Mouse (Mus musculus) ES-CJ7 (cell line): ENCODE results near the gene Cmip.

Experiments
- DNase-seq: peaks from one replicate; pipeline ENCODE4 v3.0.0; 2011; ENCODE audit warnings: low read depth, low spot score

Cmip gene

DNA sequence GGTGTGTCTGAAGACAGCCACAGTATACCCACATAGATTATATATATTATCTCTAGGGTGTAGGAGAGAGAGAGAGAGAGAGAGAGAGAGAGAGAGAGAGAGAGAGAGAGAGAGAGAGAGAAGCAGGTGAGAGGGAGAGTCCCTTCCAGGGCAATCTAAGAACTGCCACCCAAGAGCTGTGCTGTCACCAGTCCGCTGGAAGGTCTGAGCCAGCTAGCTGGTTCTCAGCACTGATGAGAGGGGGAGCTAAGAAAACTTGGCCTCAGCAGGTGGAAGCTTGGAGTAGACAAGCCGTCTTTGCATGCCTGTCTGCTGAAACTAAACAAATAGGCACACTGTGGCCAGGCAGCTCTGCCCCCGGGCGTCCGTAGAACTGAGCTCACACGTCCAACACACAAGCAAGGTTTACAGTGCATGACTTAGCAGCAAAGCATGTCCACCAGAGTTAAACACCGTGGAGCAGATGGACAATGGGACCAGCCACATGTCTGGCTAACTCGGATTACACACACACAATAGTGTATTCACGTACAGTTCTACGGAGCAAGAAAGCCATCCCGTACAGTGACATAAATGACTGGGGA lies 205.9 kb downstream of the Cmip start:
- DNase-seq = no peak

DNA sequence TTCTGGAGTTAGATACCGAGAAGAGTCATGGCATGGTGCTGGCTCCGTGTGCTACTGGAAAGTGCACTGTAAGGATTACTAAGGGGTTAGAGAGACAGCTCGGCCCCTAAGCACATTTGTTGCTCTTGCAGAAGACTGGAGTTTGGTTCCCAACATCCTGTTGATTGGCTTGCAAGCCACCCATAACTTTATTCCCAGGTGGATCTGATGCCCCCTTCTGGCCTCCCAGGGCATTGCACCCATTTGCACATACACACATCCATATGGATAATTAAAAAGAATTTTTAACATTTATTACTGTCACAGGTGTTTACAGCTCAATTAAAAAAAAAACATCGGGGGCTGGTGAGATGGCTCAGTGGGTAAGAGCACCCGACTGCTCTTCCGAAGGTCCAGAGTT lies 207.7 kb downstream of the Cmip start:
- DNase-seq = no peak

DNA sequence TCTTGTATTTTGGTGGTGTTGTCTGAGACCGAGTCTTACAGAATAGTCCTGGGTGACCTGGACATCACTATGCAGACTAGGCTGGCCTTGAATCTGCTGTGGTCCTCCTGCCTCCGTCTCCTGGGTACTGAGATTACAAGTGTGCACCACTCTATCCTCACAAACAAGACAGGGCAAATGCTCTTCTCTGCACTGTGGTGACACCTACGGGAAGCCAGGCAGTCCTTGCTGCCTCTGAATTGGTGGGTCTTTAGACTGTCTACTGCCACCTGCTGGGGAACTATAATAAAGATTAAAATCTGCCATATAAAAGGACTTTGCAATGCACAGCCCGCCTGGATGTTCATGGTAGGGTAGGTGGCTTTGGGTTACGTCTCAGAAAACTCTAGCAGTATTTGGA lies 208.4 kb downstream of the Cmip start:
- peak; percentile 92 for DNase-seq

DNA sequence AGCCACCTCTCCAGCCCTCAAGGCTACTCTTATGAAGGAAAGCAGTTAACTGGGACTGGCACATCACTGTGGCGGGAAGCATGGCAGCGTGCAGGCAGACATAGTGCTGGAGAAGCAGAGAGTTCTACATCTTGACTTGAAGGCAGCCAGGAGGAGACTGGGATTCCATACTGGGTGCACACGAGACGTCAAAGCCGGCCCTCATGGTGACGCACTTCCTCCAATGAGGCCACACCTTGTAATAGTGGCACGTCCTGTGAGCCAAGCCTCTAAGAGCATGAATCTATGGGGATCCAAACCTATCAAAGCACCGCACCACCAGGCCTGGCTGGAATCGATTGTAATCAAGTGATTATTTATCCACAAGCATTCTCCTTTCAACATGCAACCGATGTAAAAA lies 210.6 kb downstream of the Cmip start:
- DNase-seq = no peak

DNA sequence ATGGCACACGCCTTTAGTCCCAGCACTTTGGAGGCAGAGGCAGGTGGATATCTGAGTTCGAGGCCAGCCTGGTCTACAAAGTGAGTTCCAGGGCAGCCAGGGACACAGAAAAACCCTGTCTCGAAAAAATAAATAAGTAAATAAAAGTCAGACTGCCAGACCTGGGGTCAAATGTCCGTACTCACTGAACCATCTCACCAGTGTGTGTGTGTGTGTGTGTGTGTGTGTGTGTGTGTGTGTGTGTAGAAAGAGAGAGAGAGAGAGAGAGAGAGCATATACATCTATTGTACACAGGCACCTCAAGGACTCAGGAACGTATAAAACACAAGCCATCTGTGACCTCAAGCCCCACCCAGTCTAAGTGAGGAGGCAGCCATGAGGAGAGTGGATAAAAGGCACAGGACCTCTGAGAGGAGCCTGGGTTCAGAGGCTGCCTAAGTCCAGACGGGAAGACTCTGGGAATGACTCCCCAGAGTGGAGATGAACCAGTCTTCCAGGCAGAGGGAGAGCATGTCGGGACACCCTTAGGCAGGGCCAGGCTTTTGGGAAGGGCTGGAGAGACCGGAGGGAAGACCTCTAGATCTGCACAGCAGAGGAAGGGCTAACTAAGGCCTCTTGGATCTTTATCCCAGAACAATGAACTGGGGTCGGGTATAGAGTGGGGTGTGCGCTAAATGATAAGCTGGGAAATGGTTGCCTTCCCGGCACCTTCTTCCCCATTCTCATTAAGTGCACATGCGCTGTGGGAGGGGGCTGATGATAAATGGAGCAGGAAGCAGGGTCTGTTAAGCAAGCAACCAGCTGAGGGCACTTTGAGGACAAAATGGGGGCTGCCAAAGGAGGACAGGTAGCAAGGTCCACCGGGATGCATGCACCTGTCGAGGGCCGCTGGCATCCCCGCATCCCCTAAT lies 212.8 kb downstream of the Cmip start:
- no peak for DNase-seq

DNA sequence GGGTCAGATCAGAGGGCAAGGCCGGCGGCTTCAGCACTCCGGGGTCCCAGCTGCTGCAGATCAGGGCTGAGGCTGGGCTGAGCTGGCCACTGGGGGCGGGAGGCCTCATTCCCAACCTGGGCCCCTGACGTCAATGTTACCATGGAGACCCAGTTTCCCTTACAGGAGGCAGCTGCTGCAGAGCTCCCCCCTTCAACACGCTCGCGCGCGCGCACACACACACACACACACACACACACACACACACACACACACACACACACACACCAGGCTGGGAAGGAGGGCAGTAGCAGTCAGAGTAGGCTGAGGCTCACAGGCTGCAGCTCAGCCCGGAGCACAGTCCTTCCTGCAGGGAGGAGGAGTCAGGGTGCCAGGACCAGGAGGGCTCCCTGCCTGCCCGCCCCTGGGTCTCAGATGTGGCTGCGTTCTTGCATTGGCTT lies 213.5 kb downstream of the Cmip start:
- peak; percentile 69 for DNase-seq

- peak; percentile 78 for DNase-seq
Measured at GRCm38 (mm10) chr8:117471174-117471573, 214.3 kb downstream of the Cmip start.

- no peak for DNase-seq
Measured at GRCm38 (mm10) chr8:117471655-117472054, 214.8 kb downstream of the Cmip start.

DNA sequence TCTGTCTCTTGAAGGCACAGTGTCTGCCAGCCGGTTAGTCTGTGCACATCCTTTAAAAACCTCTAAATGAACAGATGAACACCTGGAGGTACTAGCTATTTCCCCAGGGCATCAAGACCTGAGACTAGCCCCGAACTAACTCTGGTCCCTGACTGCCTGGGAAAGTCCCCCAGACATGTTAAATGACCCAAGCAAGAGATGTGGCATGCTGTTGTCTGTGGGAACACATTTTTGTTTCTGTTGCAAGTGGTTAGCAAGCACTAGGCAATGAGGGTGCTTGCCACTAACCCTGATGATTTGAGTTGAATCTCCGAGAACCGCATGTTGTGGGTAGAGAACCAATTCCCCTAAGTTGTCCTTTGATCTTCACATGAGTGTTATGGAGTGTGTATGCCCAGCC lies 215.5 kb downstream of the Cmip start:
- DNase-seq = no peak

DNA sequence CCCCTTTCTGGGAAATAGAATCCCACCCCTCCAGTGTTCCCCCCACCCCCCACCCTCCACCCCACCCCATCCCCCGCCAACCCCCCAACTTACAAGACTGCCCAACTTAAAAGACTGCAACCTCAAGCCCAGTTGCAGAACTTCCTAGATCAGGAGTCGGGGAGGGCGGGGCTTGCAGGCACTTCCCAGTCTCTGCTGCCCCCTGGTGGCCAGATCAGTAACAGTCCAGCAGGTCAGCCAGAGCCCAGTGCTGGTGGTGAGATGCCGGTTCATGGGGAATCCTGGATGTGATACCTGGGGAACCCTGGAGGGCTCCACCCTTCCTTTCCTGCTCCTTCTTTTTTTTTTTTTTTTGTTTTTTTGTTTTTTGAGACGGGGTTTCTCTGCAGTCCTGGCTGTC lies 218.1 kb downstream of the Cmip start:
- peak; percentile 96 for DNase-seq

- no peak for DNase-seq
Measured at GRCm38 (mm10) chr8:117475819-117476218, 219.0 kb downstream of the Cmip start.

DNA sequence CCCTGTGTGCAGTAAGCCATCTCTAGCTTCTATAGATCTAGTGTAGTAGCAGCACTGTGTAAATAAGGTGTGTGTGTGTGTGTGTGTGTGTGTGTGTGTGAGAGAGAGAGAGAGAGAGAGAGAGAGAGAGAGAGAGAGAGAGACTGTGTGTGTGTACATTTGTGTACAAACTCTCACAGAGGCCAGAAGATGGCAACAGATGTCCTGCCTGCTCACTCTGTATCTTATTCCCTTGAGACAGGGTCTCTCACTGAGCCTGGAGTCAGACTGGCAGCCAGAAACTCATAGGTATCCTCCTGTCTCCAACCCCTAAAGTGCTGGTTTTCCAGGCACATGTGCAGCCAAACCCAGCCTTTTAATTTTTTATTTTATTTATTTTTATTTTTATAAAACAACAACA lies 221.2 kb downstream of the Cmip start:
- no peak for DNase-seq

DNA sequence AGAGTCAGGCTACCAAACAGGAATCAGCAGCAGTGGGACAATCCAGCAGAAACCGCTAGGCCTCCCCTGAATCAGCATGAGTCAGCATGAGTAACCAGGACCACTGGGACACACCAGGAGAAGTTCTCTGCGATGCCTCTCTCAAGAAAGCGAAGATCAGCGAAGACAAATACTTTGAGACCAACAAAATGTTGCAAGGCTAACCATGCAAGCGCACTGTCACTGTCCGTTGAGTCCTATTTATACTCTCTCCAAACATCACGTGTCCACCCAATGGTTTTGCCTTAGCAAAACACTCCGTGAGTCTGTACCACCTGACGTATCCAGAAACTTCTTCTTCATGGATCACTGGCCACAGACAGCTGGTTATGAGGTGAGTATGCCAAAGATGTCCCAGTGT lies 223.1 kb downstream of the Cmip start:
- no peak for DNase-seq

- DNase-seq = peak; percentile 84
Measured at GRCm38 (mm10) chr8:117480516-117480915, 223.7 kb downstream of the Cmip start.

DNA sequence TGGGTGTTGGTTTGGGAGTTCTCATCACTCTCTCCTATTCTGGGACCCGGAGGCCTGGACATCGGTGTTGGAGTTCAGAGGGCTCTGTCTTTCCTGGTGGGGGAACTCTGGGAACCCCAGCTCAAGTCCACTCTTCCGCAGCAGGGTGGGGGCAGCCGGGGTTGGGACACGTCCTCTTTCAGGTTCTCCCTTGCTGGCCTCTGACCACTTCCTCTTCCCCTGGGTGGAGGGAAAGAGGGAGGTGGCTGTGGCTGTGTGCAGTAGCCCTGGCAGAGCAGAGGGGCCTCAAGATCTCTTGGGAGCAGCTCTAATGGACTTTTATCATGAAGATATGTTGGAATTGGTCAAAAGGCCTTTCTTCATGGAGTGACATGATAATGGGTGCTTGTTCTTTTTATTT lies 225.0 kb downstream of the Cmip start:
- DNase-seq = no peak

DNA sequence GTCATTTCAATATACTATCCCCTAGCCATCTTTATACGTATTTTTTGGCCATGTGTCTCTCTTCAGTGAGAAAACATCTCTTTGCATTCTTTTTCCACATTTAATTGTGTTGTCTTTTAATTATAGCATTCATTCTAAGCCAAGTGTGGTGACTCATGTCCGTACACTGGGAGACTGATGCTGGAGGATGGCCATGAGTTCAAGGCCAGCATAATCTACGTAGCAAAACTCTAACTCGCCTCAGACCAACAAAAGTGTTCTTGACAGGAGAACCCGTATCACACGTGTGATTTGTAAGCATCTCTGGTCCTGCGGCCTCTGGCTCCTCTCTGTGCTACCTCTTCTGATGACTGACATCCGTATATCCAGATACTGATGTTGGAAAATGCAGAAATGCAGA lies 227.9 kb downstream of the Cmip start:
- no peak for DNase-seq

GRCm38 (mm10) chr8:117485316-117485715 lies 228.5 kb downstream of the Cmip start:
- no peak for DNase-seq

GRCm38 (mm10) chr8:117488246-117489005 lies 231.6 kb downstream of the Cmip start:
- DNase-seq = no peak

DNA sequence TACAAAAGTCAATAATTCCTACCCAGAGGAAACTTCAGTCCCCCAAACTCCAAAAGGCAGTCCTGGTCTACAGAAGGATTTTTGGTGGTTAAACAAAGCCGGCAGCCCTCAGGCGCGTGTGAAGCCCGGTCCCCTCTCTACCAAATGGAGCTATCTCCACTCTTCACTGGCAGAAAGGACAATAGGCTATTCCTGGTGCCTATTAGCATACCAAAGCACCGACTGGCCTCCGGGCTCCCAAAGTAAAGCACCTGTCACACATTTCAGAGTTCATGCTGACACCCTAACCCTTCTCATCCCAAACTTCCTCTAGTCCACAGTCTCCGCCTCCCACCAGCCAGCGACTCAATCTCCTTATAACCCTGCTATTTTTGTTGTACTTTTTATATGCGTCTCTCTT lies 236.7 kb downstream of the Cmip start:
- peak; percentile 89 for DNase-seq

- DNase-seq = no peak
Measured at GRCm38 (mm10) chr8:117494874-117495273, 238.0 kb downstream of the Cmip start.

DNA sequence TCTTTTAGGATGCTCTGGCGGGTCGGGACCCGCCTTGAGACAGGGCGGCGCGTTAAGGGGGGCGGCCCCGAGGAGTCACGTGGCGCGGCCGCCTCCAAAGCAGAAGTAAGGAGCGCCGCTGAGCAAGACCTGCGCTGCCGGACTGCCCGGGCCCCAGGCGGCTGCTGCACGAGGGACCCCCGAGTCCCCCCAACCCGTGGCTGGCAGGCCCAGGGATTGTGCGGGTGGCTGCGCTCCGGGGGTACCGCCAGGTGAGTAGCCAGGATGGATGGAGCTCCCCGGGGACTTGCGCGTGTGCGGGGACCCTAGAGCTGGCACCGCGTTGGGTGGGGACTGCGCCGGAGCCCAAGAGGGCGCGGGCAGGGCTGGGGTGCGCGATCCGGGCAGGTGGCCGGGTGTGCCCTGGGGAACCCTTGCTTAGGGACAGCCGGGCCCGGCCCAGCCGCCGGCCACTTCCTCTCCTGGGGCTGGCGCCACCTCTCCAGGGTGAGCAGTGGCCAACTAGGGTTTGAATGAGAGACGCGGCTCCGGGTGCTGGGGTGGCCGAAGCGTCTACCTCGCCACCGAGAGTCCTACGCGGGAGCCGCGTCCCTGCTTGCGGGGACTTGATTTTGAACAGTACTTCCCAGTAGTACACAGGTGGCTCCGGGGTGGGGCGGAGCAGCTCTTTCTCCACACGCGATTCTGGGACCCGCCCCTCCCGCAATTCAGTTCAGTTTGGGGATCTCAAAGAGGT lies 241.5 kb downstream of the Cmip start, which contains the start of gene Plcg2:
Plcg2 (plus strand) TSS at position 113 of the 736 bp plus-strand sequence.
- peak; percentile 57 for DNase-seq
